Comparison of ENCODE assay signal across 9 mouse cellular contexts in genomic region chr4:9060221-9060620, GRCm38 (mm10).
DNase-seq lines count a peak whose midpoint lies in the region; ATAC-seq lines count a peak whose summit lies in the region.
"Had no signal": no experiment of that assay in that cellular context is flagged by ENCODE, and none has a peak within 500 bp of the region (broad histone marks: within the 10 kb centered on the region; RNA-seq: fewer than 3 reads in every experiment).

No protein-coding gene starts in this region.

- no peak overlapping the region for H3K4me3 ChIP-seq in neural tube, embryonic 12.5 days
- no peak overlapping the region for H3K4me3 ChIP-seq in hindbrain, embryonic 12.5 days
- H3K4me3 ChIP-seq in intestine, embryonic 15.5 days (replicated peaks) = no peak overlapping the region

- peak; percentile 39 for DNase-seq in gastrocnemius, postnatal 25 days
- DNase-seq in gastrocnemius, postnatal 36 days = no peak
- no peak for DNase-seq in neural tube, embryonic 10.5 days (ENCODE audit: extremely low spot score, low spot score)
- peak; percentile 92 for DNase-seq in retina, postnatal 1 day
- DNase-seq: lung, postnatal 10 days had no signal

- H3K27me3 ChIP-seq in neural tube, embryonic 12.5 days (replicated peaks) = no peaks in the 10 kb centered on the region
- no peaks in the 10 kb centered on the region for H3K27me3 ChIP-seq in hindbrain, embryonic 12.5 days
- no peaks in the 10 kb centered on the region for H3K27me3 ChIP-seq in intestine, embryonic 15.5 days (replicated peaks)

- no peak overlapping the region for H3K9ac ChIP-seq in neural tube, embryonic 12.5 days
- no peak overlapping the region for H3K9ac ChIP-seq in hindbrain, embryonic 12.5 days
- no peak overlapping the region for H3K9ac ChIP-seq in intestine, embryonic 15.5 days

- peak; percentile 74 for ATAC-seq in neural tube, embryonic 12.5 days (ENCODE audit: low FRiP score, low read depth)
- ATAC-seq in hindbrain, embryonic 12.5 days (ENCODE audit: low FRiP score) = peak; percentile 73
- no peak for ATAC-seq in intestine, embryonic 15.5 days
- no peak for ATAC-seq in granulocyte monocyte progenitor cell, adult 5-6 weeks (replicated peaks; ENCODE audit: poor library complexity, severe bottlenecking)

- intact Hi-C loops in gastrocnemius, postnatal 36 days (cut with DNase I) = no loop called here

- WGBS in neural tube, embryonic 12.5 days = 20% methylated on average over 5 of the region's 5 CpGs
- 32% methylated on average over 5 of the region's 5 CpGs for WGBS in hindbrain, embryonic 12.5 days
- WGBS in intestine, embryonic 15.5 days = 74% methylated on average over 5 of the region's 5 CpGs

- no peaks in the 10 kb centered on the region for H3K36me3 ChIP-seq in neural tube, embryonic 12.5 days
- no peaks in the 10 kb centered on the region for H3K36me3 ChIP-seq in hindbrain, embryonic 12.5 days
- no peaks in the 10 kb centered on the region for H3K36me3 ChIP-seq in intestine, embryonic 15.5 days

- peaks cover 5% of the 10 kb centered on the region for H3K4me1 ChIP-seq in neural tube, embryonic 12.5 days
- H3K4me1 ChIP-seq in hindbrain, embryonic 12.5 days = peaks cover 7% of the 10 kb centered on the region
- H3K4me1 ChIP-seq in intestine, embryonic 15.5 days (replicated peaks) = no peaks in the 10 kb centered on the region

- H3K4me2 ChIP-seq in neural tube, embryonic 12.5 days (replicated peaks) = no peak overlapping the region
- no peak overlapping the region for H3K4me2 ChIP-seq in hindbrain, embryonic 12.5 days (replicated peaks)
- H3K4me2 ChIP-seq in intestine, embryonic 15.5 days (replicated peaks) = no peak overlapping the region

- no peak overlapping the region for H3K27ac ChIP-seq in neural tube, embryonic 12.5 days
- no peak overlapping the region for H3K27ac ChIP-seq in hindbrain, embryonic 12.5 days
- H3K27ac ChIP-seq in intestine, embryonic 15.5 days = no peak overlapping the region

- H3K9me3 ChIP-seq in neural tube, embryonic 12.5 days = no peaks in the 10 kb centered on the region
- H3K9me3 ChIP-seq in hindbrain, embryonic 12.5 days (replicated peaks) = no peaks in the 10 kb centered on the region
- no peaks in the 10 kb centered on the region for H3K9me3 ChIP-seq in intestine, embryonic 15.5 days

Comparison
In these comparisons a context has a peak if more than half of its experiments do, and no peak if none do; other contexts are left out.
1. DNase-seq: peak in gastrocnemius, postnatal 25 days (single experiment) and retina, postnatal 1 day (single experiment); none in gastrocnemius, postnatal 36 days (0 of 2) and neural tube, embryonic 10.5 days (single experiment).
2. ATAC-seq: peak in neural tube, embryonic 12.5 days (single experiment) and hindbrain, embryonic 12.5 days (single experiment); none in intestine, embryonic 15.5 days (single experiment) and granulocyte monocyte progenitor cell, adult 5-6 weeks (single experiment).